Mouse (Mus musculus) right cerebral cortex, postnatal 14 days (tissue): ENCODE measurements around the gene Pcbp1.
"Not testable (repeated sequence)": the region's sequence is repeated elsewhere in the genome, so short reads cannot be mapped to it uniquely, and the experiment has no call there.

Source experiments
- DNase-seq: peaks from one replicate; pipeline ENCODE4 v3.0.0; 2022

Pcbp1 gene

DNA sequence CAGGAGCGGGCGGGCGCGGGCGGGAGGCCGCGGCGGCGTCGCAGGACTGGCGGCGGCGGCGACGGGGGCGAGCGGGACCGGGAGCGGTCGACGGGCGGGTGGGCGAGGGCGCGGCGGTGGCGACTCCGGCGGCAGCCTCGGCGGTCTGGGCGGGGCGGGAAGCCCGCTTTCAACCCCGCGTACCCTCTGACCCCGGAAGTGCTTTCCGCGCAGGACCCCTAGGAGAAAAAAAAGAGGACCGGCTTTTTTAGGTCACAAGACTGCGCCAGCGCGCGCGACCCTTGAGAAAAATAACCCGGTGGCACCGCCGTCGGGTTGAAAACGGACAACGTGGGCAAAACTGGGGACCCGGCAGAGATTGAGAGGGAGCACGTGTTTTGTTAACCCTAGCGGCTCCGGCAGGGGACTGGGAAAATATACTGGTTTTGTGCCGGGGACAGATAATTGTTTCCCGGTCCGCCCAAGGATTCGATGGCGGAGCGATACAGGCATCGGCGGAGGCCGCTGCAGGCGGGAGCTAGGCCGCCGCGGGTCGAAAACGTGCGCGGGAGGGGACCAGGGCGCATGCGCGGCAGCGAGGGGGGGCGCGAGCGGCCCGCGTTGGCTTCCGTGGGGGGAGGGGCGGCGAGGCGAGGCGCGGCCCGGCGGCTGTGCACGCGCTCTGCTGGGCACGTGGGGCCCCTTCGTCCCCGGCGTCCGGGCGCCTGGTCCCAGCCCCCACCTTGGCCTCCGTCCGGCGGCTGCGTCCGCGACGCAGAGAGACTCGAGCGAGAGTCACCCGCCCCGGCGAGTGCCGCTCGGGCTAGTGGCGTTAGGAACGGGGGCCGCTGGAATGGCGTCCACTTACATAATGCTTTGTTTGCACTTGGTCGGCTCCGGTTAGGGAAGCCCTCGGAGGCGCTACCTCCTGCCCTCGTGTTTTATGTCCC lies at the start of gene Pcbp1:
Gene Pcbp1 (minus strand): TSS at position 290 of the 929 bp plus-strand sequence.
- DNase-seq = peak; percentile 100

DNA sequence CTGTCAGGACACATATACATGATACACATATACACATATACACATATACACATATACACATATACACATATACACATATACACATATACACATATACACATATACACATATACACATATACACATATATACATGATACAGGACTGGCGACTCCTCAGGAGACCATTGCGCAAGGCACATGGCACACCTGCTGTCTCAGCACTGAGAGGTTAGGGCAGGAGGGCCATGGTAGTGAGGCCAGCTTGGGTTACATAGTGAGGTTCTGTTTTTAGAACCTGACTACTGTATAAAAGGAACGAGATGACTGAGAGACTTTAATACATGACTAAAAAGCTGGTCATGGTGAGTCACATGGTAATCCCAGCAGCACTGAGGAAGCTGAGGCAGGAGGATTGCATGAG lies 48.4 kb upstream of the Pcbp1 start:
- DNase-seq = no peak

DNA sequence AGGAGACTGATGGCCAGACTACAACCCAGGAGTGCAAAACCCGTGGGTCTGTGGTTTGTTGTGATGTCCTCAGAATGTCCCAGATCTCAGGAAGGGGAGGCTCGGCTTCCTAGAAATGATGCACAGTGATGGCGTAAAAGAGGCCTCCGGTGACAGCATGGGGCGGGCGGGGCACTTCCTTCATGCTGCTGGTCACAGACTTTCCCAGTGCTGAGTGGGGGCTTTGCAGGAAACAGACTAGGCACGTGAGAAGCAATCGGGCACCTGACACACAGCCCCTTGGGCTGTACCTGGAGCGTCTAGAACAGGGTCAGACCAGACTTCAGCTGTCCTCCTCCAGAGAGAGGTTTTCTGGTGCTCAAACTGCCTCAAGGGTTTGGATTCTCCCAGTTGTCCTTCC lies 44.7 kb upstream of the Pcbp1 start:
- DNase-seq = no peak

DNA sequence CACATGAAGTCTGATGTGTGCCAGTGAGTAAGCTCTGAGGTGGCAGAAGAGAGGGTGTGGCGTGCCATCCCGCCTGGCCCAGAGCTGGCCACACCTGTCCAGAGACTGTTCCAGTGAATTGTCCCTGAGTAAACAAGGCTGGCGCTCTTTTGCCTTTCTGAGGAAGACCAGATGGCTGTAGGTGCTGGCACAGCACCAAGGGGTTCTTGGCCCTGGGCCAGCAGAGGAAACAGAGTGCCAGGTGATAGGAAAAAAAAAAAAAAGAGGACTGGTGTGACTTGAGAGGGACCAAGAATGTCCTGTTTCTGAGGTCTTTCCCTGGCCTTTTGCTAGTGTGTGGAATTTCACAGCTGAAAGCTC lies 43.3 kb upstream of the Pcbp1 start:
- no peak for DNase-seq

DNA sequence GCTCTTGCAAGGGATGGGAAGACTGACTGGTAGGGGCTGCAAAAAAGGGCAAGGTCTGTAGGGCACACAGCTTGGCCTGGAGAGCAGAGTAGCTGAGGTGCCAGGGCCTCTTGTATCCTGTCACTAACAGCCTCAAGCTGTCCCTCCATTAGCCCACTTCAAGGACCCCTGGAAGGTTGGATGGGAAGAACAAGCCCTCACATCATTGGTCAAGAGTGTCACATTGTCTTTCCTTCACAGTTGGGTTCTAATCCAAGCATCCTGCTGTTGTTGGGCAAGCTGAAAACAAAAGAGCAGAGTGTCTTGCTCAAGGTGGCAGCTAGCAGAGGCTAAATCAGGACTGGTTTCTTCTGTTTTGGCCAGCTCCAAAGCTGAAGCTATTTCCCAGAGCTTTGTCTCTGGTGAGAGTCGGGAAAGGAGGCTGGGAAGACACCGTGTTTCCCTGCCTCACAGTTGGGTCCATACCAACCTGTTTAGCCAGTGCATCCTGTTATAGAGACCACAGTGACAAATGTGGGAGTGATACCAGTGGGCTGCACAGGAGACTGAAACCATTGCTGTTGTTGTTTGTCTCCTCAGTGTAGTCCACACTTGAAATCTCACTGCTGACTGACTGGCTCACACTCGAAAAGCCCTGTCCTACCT lies 42.8 kb upstream of the Pcbp1 start:
- DNase-seq = no peak

DNA sequence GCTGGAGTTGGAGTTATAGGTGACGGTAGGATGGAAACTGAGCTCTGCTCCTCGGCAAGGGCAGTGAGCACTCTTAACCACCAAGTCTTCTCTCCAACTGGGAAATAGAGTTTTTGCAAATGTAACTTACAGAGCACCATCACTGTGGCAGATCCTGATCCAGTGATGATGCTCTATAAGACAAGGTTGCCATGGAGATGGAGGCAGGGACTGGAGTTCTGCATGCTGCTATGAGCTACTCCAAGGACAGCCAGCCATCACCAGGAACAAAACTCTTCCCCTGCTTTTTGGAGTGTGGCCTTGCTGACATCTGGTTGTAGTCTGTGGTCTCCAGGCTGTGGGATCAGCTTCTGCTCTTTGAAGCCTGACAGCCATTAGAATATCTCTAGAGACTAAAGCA lies 39.7 kb upstream of the Pcbp1 start:
- DNase-seq = no peak

DNA sequence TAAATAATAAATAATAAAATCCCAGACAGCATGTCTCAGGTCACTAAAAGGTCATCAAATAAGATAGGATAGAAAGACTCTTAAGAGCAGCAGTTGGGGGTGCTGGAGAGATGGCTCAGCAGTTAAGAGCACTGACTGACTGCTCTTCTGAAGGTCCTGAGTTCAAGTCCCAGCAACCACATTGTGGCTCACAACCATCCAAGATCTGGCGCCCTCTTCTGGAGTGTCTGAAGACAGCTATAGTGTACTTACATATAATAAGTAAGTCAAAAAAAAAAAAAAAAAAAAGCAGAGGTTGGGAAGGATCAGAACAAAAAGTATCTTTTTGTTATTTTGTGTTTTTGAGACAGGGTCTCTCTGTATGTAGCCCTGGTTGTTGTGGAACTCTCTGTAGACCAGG lies 31.1 kb upstream of the Pcbp1 start:
- DNase-seq = not testable (repeated sequence)

DNA sequence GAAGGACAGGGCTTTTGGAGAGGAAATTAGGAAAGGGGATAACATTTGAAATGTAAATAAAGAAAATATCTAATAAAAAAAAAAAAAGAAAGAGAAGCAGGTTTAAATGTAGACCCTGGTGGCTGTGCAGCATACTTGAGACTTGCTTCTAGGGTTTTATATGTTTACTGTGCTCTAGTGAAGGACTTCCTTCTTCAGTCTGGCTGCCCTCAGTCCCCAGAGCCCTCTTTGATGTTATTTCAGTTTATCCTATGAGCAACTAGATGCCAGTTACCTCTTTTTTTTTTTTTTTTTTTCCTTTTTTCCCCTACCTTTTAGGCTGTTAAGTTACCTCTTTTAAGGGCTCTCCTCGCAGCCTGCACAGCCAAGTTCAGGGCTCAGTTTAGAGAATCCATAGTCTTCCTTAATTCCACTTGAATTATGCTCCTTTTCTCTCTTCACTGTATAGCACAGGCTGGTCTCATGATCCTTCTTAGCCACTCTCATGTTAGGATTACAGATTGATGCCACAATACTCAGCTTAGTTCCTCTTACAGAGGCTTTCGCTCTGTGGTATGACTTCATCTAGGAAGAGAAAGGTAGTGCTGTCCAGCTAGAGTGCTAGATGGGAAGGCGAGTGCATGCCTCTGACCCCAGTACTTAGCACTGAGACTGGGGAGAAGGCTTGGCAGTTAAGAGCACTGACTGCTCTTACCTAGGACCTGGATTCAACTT lies 30.4 kb upstream of the Pcbp1 start:
- DNase-seq = no peak

DNA sequence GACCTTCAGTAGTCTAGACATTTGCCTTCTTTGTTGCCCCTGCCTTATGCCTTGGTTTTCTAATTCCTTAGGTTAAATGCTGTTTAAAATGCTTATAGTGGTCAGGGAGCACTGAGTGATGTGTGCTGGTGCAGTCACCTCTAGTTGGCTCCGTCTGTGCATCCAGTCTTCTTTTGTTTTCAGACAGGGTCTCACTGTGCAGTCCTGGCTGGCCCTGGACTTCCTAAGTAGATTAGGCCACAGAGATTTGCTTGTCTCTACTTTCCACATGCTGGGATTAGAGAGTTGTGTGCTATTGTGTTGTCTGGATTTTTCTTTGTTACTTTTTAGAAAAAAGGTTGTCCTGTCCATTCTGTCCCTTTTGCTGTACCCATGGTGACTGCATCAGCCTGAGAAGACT lies 24.5 kb upstream of the Pcbp1 start:
- no peak for DNase-seq

DNA sequence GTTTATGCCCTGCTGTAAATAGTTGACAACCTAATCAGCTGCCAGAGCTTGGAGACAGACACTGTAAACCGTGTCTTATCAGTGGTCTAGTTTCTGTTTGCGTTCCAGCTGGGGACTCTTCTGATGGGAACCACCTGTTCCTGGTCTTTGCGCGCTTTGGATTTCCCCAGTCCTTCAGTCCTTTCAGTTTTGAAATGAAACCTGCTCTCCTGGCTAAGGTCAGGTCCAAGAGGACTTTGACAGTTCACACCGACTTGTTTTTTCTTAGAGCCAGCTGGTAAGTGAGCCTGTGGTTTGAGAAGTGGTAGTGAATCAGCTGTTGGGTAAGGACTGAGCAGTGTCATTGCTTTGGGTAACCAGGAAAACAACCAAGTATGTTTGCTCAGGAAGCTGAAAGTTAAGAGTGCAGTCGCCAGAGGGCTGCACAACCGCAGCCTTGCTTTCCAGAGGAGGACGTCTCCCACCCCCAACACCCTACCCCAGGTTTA lies 21.8 kb upstream of the Pcbp1 start:
- DNase-seq = no peak

DNA sequence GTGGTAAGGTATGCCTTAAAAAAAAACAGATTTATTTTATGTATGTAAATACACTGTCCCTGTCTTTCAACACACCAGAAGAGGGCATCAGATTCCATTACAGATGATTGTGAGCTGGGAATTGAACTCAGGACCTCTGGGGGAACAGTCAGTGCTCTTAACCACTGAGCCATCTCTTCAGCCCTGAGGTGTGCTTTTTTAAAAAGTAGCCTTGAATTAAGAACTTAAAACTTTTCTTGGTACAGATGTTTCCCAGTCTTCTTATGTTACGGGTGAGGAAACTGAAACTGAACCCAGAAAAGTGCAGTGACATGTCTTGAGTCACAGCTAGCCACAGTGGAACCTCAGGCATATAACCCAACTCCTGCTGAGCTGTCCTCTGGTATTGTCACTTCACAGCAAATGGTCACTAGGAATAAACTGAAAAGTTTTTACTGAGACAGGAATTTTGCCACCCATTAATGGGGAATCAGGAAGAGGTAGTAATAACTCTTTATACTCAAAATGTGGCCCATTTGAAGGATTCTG lies 21.2 kb upstream of the Pcbp1 start:
- DNase-seq = no peak

DNA sequence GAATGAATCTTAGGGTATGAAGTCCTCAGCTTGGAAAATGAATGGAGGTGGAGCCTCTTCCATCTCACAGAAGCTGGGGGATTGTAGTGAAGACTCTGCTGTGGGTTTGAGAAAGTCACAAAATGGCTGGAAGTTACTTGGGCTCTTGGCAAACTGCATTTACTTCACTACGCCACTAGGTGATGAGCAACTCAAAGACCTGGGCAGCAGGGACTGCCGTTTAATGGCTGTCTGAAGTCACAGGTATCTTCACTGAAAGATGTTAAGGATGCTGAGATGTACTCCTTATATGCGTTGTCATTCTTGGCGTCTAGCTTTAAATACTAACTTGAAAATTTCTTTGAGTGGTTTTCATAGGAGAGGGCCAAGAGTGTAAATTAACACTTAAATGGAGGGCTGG lies 19.1 kb upstream of the Pcbp1 start:
- no peak for DNase-seq

DNA sequence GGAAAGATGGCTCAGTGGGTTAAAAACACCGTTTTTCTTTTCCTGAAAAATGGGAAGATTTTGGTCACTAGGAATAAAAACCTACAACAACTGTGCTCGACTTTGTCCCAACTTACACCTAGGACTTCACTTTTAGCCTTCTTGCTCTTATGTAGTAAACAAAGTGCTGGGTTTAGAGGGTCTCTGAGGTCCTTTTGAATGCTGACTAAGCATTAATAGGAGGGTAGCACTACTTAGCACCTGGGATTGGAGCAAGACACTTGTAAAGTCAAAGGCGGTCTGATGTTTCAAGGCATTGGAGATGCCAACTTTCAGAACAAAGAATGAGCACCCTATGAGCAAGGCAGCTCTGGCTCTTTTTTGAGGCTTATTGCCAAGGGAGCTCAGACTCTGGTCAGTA lies 17.7 kb upstream of the Pcbp1 start:
- DNase-seq = no peak

DNA sequence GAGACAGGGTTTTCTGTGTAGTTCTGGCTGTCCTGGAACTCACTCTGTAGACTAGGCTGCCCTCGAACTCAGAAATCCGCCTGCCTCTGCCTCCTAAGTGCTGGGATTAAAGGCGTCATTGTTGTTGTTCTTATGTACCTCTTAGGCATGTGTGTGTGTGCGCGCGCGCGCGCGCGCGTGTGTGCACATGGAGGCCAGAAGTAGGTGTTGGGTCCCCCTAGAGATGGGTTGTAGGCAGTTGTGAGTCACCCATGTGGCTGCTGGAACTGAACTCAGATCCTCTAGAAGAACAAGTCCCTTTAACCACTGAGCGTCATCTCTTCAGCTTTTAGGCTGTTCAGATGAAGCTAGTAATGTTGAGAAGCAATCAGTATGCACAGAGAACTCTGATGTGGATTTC lies 16.9 kb upstream of the Pcbp1 start:
- DNase-seq = no peak

DNA sequence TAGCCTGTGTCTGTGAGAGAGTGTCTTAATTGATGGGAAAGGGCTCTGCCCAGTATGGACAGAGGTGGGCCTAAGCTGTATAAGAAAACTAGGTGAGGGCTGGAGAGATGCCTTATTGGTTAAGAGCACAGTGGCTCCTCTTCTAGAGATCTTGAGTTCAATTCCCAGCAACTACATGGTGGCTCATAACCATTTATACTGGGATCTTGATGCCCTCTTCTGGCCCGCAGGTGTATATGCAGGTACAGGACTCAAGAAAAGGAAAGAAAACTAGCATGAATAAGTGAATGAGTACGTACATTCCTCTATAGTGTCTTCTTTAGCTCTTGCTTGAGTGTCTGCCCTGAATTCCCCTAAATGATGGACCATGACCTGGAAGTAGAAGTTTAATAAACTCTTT lies 15.5 kb upstream of the Pcbp1 start:
- no peak for DNase-seq

DNA sequence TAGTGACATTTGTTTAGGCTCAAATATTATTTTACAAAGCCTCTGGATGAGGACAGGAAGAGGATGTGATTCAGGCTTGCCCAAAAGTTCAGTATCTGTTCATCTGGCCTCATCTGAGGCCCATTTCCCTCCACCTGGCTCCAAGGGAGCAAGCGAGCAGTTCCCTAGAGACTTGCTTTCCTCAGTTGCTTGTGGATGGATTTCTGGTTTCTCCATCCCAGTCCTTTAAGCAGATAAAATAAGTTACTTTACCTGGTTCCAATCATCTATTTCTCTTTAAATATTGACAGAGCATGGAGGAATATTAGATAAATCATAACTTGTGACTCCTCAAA lies 2.3 kb upstream of the Pcbp1 start:
- DNase-seq = no peak

DNA sequence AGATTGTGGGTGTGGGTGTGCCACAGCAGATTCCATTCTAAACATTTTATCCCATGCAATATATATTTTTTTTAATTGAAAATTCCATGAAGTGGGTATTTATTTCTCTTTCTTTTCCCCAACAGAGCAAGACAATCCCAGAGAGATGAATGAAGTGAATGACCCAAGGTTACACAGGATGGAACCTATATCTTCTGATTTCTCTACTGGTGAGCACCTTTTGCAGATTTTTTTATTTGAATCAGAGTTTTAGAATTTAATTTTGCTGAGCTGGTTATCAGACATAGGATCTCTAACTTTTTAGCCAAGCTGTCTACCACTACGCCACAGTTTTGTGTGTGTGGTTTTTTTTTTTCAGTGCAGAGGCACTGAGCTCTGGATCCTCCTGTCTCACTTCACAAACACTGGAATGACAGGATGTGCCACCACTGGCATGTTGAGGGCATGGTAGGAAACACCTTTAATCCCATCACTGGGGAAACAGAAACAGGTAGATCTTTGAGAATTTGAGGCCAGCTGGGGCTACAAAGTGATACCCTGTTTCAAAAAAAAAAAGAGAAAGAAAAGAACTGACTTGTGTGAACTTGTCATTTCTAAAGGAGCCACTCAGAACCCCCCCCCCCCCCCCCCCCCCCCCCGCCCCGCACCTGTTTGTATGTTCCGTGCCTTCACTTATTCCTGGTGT lies 1.8 kb upstream of the Pcbp1 start:
- DNase-seq = no peak

DNA sequence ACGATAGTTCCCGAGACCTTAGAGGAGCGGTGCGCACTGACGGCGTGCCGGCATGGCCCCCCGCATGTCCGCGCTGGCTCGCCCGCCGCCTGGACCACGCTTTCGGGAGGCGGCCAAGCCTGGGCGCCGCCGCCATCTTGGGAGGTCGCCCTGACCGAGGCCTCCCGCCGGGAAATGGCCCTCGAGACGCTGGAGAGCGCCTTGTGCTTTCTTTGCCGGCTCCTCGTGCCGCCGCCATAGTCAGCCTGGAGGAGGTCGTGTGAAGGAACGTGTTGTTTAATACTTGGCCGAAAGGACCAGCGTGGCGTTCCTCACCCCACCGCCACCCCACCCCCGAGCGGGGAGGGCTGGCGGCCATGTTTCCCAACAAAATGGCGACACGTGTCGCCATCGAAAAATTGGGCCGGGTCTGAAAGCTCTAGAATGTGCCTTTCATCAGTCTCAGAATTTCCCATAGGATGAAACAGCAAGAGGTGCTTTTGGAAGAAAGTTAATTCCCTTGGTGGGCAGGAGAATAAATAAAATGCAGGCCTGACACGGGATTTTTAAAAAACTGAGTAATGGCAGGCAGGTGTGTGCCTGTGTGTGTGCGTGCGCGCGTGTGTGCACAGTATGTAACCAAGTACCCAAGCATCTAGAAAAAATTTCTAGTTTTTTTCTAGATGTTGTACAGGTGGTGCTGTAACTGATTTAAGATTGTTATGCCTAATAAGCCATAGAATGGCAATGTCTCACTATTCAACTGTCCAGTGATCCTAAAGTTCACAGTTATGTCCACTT lies 1.0 kb upstream of the Pcbp1 start:
- DNase-seq = peak; percentile 72

DNA sequence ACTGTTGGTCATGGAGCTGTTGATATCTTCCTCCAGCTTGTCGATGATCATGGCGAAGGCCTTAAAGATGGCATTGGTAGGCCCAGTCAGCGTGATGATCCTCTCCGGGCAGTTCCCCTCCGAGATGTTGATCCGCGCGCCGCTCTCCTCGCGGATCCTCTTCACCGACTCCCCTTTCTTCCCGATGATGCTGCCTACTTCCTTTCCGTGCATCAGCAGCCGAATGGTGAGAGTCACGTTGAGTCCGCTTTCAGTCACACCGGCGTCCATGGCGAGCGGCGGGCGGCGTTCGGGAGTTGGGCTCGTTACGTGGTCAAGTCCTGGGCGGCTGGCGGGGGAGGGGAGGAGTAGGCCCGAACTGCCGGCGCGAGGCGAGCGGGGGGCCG lies 482 bp downstream of the Pcbp1 start:
- no peak for DNase-seq

DNA sequence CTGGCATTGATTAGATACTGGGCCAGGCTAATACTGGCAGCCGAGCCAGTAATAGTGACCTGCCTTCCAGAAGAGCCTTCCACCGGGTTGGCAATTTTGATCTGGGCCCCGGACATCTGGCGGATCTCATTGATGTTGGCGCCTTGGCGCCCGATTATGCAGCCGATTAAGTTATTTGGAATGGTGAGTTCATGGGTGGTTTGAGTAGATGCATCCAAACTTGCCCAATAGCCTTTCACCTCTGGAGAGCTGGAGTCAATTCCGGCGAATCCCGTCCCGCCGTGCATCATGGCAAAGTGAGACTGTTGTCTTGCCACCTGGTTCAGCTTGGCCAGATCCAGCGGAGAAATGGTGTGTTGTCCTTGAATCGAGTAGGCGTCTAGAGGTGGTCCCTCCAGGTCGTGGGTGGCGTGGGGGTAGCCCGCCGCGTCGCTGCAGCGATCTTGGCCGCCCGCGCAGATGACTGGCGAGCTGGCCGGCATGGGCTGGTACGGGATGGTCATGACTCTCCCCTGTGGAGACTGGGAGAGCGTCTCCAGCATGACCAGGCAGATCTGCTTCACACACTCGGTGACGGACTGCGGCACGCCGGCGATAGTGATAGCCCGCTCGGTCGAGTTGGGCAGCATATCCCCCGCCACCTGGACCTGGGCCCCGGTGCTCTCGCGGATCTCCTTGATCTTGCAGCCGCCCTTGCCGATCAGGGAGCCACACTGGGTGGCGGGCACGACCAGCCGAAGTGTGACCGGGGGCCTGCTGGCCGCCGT lies 1.1 kb downstream of the Pcbp1 start:
- DNase-seq = peak; percentile 59

DNA sequence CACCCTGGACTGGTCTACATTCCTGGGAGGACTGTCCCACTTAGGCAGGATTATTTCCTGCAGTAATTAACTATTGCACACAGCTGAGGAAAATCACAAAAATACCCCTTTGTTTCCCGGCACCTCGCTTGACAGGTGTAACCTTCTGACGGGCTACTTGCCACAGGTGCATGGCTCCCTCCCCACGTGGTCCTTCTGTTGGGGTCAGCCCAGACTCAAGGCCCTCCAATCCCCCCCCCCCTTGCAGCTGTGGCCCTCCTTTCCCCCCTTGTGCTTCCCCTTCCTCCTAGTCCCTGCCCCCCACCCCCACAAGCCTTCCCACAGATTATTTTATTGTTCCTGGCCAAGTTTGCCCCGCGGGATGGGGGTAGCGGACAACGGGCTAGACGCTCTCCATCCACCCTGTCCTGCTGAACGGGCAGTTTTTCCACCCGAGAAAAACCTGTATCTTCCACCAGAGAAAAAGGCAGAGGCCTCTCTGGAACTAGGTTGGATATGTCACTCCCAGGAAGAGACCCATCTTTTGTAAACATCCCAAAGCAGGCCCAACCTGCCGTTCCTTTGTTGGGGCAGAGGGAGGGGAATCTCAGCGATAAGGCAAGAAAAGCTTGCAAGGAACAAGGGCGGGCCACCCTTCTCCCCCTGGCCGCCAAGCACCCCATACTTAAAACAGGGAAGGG lies 2.2 kb downstream of the Pcbp1 start:
- DNase-seq = no peak
